Mouse (Mus musculus) cerebellum, adult 18-20 months (tissue): ENCODE results near the gene Sult5a1.
"Not testable (repeated sequence)": the region's sequence is repeated elsewhere in the genome, so short reads cannot be mapped to it uniquely, and the experiment has no call there.

Experiments used
- DNase-seq, 2 experiments: peaks; one replicate each; pipeline ENCODE4 v3.0.0; 2021

Sult5a1 gene

DNA sequence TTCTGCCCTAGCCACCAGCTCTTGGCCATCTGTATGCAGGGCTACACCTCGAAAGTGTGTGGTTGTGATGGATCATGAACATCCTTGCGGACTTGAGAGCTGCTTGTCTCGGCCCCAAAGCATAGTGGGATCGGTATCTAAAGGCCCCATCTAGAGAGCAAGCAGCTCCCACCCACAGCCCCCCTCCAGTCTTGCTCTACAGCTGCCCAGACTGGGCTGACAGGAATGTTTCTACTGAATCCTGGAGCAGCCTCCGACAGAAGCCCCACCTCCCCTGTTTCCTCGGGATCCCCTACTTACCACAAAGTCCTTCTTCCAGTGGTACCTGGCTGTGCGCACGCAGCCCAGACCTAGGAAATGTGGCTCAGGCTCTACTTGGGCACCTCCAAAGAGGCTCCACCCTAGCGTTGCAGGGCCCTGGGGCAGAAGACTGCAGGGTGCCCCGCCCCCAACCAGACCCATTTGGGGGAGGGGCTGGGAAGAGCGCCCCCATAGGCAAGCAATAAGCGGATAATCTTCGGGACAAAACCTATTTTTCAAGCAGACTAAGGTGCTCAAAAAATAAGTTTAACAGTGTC, at the start of gene Sult5a1:
Gene Sult5a1, minus strand, starts transcription at position 428 of the 578 bp plus-strand sequence.
- no peak for DNase-seq

DNA sequence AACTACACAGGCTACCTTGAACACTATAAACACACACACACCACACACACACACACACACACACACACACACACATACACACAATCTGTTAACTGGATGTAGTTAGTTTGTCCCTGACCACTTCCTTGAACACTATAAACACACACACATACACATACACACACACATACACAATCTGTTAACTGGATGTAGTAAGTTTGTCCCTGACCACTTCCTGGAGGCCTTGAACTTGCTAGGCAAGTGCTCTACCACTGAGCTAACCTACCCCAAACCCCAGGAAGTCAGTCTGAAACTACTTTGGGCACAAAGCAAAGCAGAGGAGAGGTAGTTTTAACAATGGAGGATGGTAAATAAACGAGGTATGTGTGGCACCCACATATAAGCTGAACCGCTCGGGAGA, 45.5 kb upstream of the Sult5a1 start:
- no peak for DNase-seq

DNA sequence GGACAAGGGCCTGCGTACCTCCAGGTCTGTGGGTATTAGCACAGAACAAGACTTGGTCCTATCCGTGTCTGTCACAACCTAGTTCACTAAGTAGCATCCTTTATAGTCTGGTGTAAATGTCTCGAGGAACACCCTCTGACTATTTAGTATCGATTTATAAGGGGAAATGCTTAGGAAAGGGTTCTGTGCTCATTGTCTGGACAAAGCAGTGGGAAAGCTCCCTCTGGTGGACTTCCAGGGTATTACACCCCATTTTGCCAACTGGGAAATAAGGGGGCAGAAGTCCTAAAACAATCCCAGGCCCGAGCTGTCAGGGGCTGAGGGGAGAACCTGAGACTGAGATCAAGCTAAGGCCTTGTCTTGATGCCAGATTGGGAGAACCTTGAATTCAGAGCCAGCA, 44.2 kb upstream of the Sult5a1 start:
- DNase-seq, result peak; percentile 72 to 79

GRCm38 (mm10) chr8:123199864-123200263, 41.7 kb upstream of the Sult5a1 start:
- no peak for DNase-seq

DNA sequence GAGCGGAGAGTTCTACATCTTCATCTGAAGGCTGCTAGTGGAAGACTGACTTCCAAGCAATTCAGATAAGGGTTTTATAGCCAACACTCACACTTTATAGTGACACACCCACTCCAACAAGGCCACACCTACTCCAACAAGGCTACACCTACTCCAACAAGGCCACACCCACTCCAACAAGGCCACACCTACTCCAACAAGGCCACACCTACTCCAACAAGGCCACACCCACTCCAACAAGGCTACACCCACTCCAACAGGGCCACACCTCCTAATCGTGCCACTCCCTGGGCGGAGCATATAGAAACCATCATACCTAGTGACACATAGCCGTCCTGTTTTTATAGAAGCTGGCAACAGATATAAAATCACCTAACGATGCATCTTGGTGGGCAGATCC, 38.9 kb upstream of the Sult5a1 start:
- DNase-seq, result not testable (repeated sequence)

DNA sequence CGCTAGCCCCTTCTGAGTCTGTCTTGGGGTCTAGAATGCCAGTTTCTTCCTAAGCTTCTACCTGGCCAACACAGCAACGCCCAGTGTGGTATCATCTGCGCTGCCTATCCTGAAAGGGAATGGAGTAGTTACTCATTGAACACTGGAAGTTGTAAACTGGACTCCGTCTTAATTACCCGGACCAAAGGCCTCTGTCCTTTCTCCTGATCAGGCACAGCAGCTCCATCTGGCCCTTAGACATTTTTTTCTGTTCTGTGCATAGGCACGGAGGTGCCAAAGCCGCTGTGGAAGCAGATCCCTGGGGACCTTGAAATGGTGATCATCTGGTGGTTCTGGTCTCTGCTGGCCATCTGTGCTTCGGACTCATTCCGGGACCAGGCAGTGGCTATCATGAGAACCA, 35.7 kb upstream of the Sult5a1 start:
- DNase-seq, result no peak

DNA sequence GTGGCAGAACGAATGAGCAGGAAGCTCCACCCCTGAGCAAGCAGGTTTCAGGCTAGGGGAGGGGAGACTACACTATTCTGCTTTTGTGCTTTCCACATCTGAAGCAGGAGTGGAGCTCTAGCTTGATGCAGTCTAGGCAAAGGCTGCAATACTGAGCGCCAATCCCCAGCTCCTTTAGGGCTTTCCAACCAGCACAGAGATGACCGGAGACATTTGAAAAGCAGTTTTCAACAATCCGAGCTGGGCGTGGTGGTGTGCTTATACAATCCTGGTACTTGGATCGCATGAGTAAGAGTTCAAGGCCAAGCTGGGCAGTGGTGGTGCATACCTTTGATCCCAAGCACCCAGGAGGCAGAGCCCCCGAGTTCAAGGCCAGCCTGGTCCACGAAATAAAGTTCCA, 33.8 kb upstream of the Sult5a1 start:
- DNase-seq, result no peak

- peak; percentile 61 to 63 for DNase-seq
Measured at GRCm38 (mm10) chr8:123190678-123191077, 32.6 kb upstream of the Sult5a1 start.

DNA sequence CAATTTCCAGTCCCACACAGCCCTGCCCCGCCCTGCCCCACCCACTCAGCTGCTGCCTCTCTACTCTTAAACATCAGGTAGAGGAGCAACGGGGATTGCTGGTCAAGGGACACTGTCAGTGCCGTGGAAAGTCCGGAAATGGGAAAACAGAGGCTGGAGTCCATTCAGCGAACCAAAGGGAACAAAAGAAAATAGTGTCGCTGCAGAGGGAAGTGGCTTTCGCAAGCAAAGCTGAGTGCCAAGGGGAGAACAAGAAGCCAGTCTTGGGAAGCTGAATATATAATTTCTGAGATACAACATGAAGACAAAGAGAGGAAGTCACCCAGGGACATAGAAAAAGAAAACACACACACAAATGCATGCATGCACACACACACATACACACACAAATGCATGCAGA, 30.7 kb upstream of the Sult5a1 start:
- DNase-seq, result no peak

DNA sequence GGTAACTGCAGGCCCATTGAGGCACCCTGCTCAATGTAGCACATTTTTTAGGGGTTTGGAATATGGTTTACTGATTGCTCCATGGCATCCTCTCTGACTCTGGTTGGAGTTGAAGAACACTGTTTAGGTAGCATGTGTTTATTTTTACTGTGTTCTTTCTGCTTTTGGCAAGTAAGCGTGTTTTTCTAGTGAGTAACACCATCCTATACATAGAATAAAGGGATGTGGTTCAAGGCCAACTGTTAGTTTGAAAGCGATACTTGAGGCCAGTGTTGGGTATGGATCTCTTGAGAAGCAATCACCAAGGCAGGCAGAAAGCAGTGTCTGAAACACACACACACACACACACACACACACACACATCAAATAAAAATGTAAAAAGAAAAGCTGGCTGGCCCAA, 29.9 kb upstream of the Sult5a1 start:
- no peak for DNase-seq

- DNase-seq, result no peak
Measured at GRCm38 (mm10) chr8:123185566-123186409, 27.7 kb upstream of the Sult5a1 start, which contains the start of gene Dpep1. Gene Dpep1 (plus strand): TSS chr8:123186242.

GRCm38 (mm10) chr8:123181391-123181790, 23.3 kb upstream of the Sult5a1 start:
- no peak for DNase-seq

DNA sequence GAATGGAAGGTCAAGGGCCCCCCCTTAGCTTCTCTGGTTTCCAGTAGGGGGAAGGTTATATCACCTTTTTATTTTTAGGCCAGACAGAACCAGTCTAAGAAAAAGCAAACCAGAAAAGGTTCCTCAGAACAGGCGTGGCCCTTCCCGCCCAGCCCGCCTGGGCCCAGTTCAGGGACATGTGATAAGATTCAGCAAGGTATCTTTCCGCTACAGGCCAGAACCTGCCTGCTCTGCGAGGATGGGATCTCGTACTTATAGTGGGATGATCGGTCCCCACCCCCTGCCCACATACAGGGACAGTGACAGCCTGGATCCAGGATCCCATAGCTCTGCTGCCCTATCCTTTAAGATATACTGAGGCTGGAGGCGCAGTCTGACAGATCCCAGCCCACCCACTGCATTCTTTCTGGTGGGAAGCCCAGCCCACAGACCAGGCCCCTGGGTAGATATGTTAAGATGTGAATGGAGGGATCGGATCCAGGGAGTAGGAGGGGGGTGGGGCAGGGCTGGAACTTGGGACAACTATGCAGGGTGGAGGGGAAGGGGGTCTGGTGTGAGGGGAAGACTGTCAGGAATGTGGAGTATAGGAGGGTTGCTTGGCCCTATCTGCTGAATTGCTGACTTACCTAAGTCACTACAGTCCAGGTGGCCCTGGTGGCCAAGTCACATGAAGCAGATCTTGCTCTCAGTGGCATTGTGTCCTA, 1.9 kb downstream of the Sult5a1 start:
- no peak for DNase-seq

- peak; percentile 19 to 23 for DNase-seq
Measured at GRCm38 (mm10) chr8:123155177-123155576, 2.9 kb downstream of the Sult5a1 start.

- no peak for DNase-seq
Measured at GRCm38 (mm10) chr8:123150737-123151171, 7.4 kb downstream of the Sult5a1 start.

- no peak for DNase-seq
Measured at GRCm38 (mm10) chr8:123146390-123146789, 11.7 kb downstream of the Sult5a1 start.

- no peak for DNase-seq
Measured at GRCm38 (mm10) chr8:123145279-123145678, 12.8 kb downstream of the Sult5a1 start.

- peak; percentile 78 to 81 for DNase-seq
Measured at GRCm38 (mm10) chr8:123141741-123142462, 16.2 kb downstream of the Sult5a1 start.

GRCm38 (mm10) chr8:123138741-123139140, 19.4 kb downstream of the Sult5a1 start:
- DNase-seq, result no peak

- DNase-seq, result no peak
Measured at GRCm38 (mm10) chr8:123137645-123138077, 20.5 kb downstream of the Sult5a1 start.

- no peak for DNase-seq
Measured at GRCm38 (mm10) chr8:123136287-123136686, 21.8 kb downstream of the Sult5a1 start.

GRCm38 (mm10) chr8:123135806-123136205, 22.3 kb downstream of the Sult5a1 start:
- no peak for DNase-seq

DNA sequence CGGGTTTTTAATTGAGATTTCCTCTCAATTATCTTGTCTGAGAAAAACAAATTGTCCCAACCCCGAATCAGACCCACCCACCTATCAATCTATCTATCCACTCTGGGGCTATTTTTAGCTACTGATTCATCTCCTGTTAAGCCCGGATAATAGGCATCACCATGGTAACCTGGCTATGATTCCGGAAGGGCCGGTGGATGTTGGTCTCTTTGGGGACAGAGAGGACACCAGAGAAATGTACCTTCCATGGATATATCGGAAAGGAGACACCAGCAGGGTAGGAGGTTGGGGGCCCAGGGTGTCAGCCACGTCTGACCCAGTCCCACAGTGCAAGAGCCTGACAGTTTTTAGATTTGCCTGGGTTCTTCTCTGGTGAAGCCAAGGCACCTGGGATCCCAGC, 22.7 kb downstream of the Sult5a1 start:
- DNase-seq, result no peak
